Mouse (Mus musculus): ENCODE results near the gene B9d1.

B9d1 gene

DNA sequence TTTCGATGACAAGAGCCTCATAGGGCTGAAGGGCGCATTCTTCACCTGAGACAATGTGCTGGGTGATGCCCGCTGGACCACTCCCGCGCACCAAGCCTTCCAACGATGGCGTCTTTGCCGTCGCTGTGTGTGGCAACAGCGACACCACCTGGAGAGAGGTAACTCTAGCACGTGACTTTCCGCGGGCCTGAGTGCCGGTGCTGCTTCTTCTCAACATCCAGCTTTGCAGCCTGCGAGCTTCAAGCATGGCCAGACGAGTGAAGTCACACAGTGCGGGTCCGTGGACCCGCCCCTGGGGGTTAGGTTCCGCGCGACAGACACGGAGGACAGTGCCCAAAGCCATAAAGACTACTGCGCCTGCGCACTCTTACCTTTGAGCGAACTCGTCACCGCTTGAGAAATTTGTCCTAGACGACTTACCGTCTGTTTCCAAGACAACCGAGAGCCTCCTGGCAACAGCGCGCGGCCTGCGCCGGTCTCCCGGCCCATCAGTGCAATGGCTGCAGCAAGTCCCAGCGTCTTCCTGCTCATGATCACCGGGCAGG is at the start of gene B9d1:
Gene B9d1 (plus strand): TSS at position 432 of the 545 bp plus-strand sequence.
- peak; percentile 84 to 90 for DNase-seq (ENCODE audit: low spot score in 2 of 2)

DNA sequence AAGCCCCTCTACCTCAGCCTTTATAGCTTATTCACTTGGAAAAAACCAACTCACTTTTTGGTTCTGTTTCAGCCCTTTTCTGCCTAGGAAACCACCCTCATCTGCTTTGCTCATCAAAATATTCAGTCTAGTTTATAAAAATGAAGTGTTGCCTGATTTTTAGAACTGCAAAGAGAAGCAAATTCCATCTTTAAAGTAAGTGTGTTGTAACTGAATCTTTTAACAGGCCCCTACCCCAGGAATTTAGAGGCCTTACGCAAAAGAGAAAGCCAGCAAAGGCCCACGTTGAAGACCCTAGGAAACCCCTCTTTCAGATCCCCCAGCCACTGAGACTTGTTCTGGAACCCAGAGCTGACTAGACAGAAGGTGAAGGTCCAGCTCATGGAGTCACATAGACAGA is 40.9 kb upstream of the B9d1 start:
- DNase-seq (ENCODE audit: low spot score in 2 of 2) = no peak

DNA sequence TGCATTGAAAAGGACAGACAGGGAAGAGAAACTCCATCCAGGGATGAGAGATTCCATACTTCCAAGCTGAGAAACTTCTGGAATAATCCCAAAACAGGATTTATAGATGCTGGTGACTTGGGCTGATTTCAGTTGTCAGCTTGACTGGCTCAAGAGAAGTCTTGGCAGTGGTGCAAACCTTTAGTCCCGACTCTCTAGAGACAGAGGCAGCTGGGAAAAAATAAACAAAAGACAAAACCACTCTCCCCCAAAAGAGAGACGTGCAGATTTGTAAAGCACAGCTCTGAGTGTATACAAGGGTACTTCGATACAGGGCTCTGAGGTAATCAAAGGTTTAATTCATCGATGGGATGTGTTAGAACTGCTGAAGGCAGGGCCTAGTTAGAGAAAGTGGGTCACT is 39.5 kb upstream of the B9d1 start:
- DNase-seq (ENCODE audit: low spot score in 2 of 2) = no peak

DNA sequence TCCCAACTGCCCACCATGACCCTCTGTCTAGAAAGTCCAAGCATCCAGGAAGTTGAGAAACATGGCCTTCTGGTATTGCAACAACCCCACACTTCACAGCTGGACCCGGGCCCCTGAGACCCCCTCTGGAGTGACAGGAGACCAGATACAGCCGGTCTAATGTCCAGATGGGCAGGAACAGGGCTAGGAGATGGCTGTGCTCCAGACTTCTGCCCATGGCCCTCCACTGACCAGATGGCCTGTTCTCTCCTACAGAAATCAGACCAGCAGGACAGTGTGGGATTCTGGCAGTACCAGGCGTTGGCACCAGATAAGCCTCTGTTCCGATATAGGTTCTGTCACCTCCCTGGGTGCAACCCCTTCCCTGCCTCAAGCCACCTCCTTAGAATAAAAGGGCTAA is 36.4 kb upstream of the B9d1 start:
- no peak for DNase-seq (ENCODE audit: low spot score in 2 of 2)

DNA sequence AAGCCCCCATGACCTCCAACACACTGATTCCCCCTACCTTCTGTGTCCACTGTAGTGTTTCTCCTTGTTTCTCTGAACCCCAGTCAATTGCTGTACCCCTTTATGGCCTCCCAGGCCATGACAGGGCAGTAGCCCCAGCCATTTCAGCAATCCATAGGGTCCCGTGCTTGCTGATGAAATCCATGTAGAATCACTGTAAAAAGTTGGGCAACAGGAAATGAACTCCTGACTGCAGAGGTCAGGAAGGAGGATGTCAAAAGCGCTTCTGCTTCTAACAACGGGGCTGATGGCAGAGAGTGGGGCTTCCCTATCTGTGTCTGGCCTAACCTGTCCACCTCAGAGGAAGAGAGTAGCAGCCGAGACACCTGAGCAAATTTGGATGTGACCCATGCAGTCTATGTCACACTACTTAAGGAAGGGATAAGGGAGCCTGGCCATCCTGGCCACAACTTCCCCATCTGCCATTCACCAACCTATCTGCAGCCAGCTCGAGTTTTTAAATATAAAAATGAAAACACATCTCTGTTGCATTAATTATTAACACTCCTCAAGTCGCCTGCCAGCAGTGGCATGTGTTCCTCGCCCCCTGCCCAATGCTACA is 35.5 kb upstream of the B9d1 start:
- no peak for DNase-seq (ENCODE audit: low spot score in 2 of 2)

DNA sequence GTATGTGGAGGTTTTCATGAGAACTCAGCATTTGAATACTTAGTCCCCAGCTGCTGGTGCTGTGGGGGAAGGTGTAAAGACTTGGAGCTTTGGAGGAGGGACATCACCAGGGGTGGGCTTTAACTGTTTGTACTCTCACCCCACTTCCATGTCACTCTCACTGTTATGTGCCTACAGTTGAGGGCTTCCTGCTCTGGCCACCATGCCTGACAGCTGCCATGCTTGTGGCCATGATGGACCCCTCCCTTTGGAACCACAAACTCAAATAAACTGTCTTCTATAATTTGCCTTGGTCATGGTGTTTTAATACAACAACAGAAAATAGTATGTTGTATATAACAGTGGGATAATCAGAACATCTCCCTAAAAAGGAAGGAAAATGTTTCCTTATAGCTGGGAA is 34.1 kb upstream of the B9d1 start:
- DNase-seq (ENCODE audit: low spot score in 2 of 2) = no peak

DNA sequence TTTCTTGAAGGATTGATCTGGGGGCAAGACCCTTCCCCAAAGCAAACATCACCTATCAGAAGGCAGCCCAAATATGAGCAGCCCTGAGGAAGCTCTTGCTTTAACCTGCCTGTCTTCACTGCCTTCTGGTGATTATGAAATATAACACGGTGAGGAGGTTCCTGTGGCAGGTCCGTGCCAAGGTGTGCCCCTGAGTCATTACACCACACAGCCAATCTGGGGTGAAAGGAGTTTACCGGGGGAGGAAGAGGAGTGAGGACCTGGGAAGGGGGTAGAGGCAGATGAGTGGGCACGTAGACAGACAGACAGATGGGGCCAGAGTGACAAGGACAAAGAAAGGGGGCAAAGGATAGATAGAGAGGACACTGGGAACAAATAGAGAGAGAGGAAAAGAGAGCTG is 31.3 kb upstream of the B9d1 start:
- no peak for DNase-seq (ENCODE audit: low spot score in 2 of 2)

DNA sequence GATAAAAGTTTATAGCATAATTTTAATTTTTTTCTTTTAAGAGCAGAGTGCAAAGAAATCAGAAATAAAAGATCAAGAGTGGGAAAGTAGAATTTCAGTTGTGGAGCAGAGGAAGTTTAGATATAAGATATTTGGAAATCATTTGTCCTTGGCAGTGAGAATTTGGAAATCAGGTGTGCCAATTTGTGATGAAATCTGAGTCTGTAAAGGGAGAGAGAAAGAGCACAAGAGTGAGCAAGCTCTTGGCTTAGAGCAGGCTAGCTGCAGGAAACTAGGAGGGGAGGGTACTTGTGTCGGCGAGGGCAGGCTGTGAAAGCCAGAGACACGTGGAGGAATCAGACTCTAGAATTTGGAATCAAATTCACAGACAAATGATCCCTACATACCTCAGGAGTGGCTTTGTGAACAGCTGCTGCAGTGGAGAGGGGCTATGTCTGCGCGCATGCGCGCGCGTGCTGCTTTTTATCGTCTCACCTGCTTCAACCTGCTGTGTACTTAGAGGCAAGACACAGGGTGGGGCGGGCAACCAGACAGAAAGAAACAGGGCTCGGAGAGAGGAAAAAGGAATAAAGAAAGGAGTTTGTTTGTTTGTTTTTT is 28.1 kb upstream of the B9d1 start:
- no peak for DNase-seq (ENCODE audit: low spot score in 2 of 2)

DNA sequence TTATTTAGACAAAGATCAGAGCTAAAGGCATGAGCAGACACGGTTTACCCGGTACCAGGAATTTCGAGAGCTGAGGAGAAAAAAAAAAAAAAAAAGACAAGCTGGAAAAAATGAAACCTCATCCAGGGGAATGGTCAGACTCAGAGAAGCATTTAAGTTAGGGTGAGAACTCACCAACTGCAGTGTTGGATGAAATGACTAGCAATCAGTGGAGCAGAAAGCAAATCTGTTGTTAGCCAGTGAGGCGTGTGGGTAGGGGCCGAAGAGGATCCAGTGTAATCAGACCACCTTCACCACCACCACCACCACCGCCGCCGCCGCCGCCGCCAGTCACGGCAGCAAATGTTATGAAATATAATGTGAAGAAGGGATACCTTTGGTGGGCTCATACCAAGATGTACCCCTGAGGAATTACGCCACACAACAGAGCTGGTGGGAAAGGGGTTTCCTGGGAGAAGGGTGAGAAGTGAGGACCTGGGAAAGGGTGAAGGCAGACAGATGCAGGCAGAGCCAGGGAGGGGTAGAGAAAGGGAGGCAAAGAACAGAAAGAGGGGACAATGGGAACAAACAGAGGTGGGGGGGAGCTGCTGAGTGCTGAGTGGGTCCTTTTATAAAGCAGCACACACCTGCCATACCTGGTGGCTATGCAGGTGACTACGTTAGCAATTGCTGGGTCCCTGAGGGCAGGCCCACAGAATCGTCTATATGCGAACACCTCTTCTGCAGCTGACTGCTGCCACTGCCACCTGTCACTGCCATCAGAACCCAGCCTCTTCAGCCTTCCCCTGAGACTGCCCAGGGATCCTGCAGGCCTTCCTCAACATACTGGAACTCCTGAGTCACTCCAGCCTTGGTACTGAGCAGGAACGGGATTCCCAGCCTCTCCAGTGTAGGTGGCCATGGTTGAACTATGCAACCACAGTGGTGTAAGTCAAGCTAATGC is 27.1 kb upstream of the B9d1 start:
- no peak for DNase-seq (ENCODE audit: low spot score in 2 of 2)

DNA sequence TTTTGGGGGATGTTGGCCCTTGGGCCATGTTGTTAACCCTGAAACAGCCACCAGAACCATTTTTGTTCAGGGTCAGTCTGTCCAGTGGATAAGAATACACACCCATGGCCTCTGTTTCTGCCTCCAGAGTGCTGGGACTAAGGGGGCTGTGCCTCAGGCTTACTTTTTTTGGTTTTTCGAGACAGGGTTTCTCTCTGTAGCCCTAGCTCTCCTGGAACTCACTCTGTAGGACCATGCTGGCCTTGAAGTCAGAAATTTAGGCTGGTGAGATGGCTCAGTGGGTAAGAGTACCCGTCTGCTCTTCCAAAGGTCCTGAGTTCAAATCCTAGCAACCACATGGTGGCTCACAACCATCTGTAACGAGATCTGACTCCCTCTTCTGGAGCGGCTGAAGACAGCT is 26.2 kb upstream of the B9d1 start:
- DNase-seq (ENCODE audit: low spot score in 2 of 2) = no peak

DNA sequence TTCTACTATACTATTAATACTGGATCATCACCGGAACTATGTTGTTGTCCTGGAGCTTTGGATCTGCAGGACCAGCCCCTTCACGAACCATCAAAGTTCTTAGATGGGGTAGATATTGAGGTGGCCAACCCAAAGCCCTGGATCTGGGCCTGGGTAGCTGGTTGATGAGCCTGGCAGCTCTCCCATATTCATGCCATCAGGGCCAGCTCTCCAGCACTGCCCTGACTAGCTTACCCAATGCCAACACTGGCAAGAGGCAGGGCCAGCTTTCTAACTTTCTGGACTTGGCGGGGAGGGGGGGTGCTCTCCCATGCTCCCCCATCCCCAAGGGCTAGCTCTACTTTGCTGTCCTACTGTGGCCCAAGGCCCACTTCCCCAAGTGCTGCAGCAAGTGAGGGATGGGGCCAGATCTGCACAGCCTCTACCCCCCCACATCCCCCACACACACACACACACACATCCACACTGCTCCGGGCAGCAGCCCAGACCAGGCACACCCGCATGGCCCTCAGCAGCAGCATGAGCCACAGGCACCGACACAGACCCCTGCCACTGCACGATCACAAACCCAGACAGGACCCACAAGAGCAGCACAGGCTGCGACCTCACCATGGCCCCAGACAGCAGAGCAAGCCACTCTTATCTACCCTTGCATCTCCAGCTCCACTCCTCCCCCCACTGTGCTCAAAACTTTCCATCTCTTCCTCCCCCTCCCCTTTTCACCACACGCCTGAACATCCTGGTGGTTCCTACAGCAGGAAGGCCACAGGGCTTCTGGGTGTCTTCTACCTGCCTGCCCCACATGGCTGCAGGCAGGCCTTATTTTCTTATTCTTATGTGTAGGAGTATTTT is 23.5 kb upstream of the B9d1 start:
- no peak for DNase-seq (ENCODE audit: low spot score in 2 of 2)

DNA sequence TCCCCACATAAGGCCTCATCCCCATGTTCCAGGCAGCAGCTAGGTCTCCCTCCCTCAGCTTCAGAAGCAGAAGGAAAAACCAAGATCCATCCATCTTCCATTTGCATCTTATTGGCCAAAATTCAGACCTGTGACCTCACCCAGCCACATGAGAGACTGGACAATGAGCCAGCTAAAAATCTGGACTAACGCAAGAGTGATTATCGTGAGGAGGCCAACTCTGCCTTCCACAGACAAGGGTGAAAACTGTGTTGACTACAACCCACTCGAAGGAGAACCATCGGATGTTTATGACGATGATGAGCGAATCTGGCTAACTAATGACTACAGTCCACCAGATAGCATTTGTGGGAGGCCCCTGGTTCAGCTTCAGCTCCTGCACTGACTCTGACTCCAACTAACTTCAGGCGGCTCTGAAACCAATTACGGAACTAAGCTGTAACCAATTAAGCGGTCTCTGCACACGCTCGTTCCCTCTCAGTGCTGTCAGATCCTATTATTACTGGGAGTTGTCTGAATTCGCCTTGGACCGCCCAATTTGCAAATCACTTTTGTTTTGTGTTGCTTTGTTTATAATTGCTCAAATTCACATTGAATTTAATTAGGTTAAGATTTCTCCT is 21.6 kb upstream of the B9d1 start:
- no peak for DNase-seq (ENCODE audit: low spot score in 2 of 2)

DNA sequence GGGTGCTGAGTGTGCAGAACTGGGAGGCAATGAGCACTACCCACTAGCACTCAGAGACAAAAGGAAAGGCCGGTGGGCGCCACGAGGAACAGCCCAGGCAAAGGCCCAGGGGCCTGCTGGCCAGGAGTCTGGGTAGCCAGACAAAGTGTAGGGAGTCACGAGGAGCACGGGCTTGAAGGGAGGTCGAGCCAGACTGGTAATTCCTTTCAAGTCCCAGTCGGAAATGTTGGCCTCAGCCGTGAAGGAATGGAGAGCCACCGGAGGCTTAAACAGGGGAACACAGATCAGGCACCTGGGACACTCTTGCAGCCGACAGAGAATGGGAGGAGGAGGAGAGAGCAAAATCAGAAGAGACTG is 20.7 kb upstream of the B9d1 start:
- no peak for DNase-seq (ENCODE audit: low spot score in 2 of 2)

DNA sequence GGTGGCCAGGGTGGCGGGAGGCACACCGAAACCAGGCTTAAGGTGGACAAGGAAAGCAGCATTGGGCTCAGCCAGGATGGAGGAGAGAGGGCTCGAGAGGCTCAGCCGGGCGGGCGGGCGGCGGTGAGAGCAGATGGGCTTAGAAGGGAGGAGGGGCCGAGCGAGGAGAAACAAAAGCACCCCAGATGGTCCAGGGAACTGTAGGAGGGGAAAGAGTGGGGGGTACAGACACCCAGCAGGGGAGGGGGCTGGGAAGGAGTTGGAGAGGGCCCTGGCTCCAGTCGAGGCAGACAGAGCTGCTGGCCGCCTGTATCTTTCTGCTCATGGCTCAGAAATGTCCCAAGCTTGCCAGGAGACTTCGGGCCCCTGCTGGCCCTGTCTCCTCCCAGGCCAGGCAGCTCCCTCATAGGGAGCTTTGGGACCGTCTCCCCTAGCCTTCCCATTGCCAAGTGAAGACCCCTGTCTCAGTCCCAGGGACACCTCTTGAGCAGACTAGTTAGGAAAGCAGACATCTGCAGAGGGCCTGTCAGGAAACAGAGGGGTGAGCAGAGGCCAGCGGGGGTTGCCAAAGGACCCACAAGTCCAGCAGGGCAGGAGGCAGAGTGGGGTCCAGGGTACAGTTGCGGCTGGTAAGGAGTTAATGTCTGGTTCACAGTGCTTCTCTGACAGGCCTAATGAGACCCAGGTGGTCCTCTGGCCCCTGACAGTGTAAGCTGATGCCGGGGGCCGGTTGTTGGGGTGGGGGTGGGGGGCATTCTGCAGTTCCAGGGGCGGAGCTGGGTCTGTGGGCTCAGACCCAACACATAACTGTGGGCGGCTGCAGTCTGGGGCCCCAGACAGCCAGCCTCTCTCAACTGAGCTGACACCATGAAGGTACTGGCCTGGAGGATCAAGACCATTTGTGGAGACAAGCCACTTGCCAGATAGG is 20.1 kb upstream of the B9d1 start, which contains the start of gene Mfap4:
Gene Mfap4 (plus strand): TSS at position 819 of the 928 bp plus-strand sequence.
- no peak for DNase-seq (ENCODE audit: low spot score in 2 of 2)

DNA sequence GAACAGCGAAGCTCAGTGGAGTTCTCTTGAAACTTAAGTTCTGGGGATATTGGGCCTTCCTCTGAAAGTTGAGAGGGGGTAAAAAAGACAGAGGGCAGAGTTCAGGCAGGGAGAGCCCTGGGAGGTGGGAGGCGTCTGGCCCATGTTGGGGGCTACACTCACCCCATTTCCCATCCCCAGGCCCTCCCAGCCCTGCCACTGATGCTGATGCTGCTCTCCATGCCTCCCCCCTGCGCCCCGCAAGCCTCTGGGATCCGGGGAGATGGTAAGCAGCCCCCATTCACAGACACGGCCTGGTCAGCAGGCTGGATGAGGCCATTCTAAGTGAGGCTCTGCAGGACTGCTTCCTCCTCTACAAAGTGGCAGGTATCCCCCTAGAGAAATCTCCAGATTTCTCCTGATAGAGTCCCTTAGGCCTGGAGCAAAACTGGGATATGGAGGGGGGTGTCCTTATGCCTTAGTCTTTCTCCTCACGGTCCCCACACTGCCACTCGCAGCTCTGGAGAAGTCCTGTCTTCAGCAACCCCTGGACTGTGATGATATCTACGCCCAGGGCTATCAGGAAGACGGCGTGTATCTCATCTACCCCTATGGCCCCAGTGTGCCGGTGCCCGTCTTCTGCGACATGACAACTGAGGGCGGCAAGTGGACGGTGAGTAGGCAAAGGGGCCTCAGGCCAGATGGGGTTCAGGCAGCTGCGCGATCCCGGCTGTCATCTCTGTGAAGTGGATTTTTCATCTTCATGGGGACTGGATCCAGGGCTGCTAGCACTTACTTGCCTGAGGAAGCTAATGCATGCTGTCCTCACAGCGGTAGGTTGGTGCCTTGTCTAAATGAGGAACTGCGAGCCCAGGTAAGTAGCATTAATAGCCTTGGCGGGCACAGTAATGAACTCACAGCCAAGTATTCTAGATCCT is 19.1 kb upstream of the B9d1 start:
- no peak for DNase-seq (ENCODE audit: low spot score in 2 of 2)

DNA sequence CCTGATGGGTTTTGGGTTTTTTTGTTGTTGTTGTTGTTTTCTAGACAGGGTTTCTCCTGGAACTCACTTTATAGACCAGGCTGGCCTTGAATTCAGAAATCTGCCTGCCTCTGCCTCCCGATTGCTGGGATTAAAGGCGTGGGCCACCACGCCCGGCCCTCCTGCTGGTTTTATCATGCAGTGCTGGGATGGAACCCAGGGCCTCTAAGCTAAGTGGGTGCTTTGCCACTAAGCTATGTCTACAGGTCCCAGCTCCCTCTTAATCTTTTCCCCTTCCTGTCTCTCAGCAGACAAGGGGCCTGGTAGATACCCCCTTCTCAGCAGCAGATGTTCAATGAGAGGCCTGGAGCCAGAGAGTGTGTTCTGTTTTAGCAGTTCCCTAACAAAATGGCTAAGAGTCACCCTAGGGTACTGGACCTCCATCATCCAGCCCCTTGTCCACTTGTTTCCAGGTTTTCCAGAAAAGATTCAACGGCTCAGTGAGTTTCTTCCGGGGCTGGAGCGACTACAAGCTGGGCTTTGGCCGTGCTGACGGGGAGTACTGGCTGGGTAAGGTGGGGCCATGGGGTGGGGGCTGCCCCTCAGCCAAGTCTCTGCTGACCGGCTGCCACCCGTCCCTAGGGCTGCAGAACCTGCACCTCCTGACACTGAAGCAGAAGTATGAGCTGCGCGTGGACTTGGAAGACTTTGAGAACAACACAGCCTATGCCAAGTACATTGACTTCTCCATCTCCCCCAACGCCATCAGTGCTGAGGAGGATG is 18.3 kb upstream of the B9d1 start:
- DNase-seq (ENCODE audit: low spot score in 2 of 2) = no peak

DNA sequence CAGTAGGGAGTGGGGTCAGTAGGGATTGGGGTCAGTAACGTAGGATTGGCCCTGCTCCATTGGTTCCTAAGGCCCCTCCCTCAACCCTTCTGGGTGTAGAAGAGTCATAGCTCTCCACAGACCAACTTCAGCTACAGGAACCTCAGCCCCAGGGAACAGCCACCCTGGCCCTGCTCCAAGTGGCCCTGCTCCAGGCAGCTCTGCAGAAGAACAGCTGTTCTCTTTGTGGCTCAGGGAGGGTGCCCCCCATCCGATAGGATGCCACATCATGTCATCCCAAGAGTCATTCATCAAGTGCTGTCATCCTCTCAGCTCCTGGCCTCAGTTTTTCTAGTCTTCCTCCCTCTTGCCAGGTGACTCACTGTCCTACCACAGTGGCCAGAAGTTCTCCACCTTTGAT is 17.5 kb upstream of the B9d1 start:
- DNase-seq (ENCODE audit: low spot score in 2 of 2) = no peak

DNA sequence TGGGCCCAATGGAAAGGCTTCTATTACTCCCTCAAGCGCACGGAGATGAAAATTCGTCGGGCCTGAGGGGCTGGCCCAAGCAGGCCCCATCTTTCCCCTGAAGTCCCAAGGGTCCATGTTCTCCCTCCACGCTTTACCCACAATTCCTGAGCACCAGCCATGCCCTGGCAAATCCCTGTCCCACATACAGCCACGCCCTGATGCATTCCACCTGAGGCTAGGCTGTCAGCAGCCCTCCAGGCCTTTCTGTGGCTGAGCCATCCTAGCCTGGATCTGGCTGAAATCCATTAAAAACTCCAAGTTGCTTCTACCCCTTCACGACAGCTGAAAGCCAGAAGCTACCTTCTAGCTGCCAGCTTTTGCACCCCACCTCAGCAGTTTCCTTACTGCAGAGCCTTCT is 17.0 kb upstream of the B9d1 start:
- no peak for DNase-seq (ENCODE audit: low spot score in 2 of 2)

Data from spleen, postnatal 10 days (tissue).